Mouse (Mus musculus) gastrocnemius, adult 2 months (tissue): ENCODE data around the gene Setd1a. TPM values are rescaled to one million over a fixed set of nuclear protein-coding genes. Genes with fewer than 3 reads are reported as not detected.
A peak's percentile ranks its signal among the peaks of the same experiment; 100 is the strongest.
"Not testable (repeated sequence)": the region's sequence is repeated elsewhere in the genome, so short reads cannot be mapped to it uniquely, and the experiment has no call there.

Experiments used
- DNase-seq: peaks from one replicate; pipeline ENCODE4 v3.0.0; 2022
- H3K27ac ChIP-seq: fragments of 200-600 bp; 2 replicates; pipeline ENCODE4 v1.8.1; 2022; ENCODE audit warnings: mild to moderate bottlenecking
- H3K4me3 ChIP-seq: fragments of 200-600 bp; 2 replicates; pipeline ENCODE4 v1.8.1; 2022; ENCODE audit warnings: mild to moderate bottlenecking, moderate library complexity
- CTCF ChIP-seq: fragments of 200-600 bp; IDR thresholded peaks from 2 replicates; pipeline ENCODE4 v1.8.1; 2022; ENCODE audit warnings: antibody characterized with exemption, mild to moderate bottlenecking, moderate library complexity
- intact Hi-C: fragments of 180-260 bp; cut with DNase I; formaldehyde crosslinking; loops from one replicate; pipeline ENCODE4 v1.15.1; 2025
- total RNA-seq, 2 experiments: library from RNA; stranded (reverse); gene quantifications; 2 replicates each; pipeline ENCODE4 v1.2.3; 2021

Gene Setd1a
- total RNA-seq, 2 experiments from 2014 or later: 15.3 to 20.8 TPM

- peak; percentile 63 for DNase-seq
- intact Hi-C loops: no loop called here
- Histone ChIP-seq H3K4me3 (peak within 1 kb of the TSS; percentile 71), H3K27ac (peak within 1 kb of the TSS; percentile 71)
- no peak for TF ChIP-seq CTCF
These were observed 47.9 kb downstream of the Setd1a start, which contains the start of the genes Stx4a and Stx1b for GRCm38 (mm10) chr7:127824176-127824871. Gene Stx4a, plus strand, starts transcription at chr7:127824294. Gene Stx1b, minus strand, starts transcription at chr7:127824549.

GRCm38 (mm10) chr7:127835550-127835949 lies 59.1 kb downstream of the Setd1a start:
- no peak for DNase-seq
- H3K27ac ChIP-seq: no peak overlapping the region
- no peak overlapping the region for H3K4me3 ChIP-seq
- TF ChIP-seq CTCF: no peak
- intact Hi-C loops: no loop called here

- intact Hi-C loops: no loop called here
These were observed 61.0 kb downstream of the Setd1a start for GRCm38 (mm10) chr7:127837473-127837872.

GRCm38 (mm10) chr7:127837878-127838277 lies 61.4 kb downstream of the Setd1a start:
- TF ChIP-seq CTCF: peak; percentile 14; the same call in 1 of the 2 replicates
- intact Hi-C loops, H3K4me3 ChIP-seq, DNase-seq, H3K27ac ChIP-seq: not testable (repeated sequence)

More at GRCm38 (mm10) chr7:127837473-127837872, 61.0 kb downstream of the Setd1a start:
- H3K4me3 ChIP-seq: no peak overlapping the region
- DNase-seq: no peak
- no peak overlapping the region for H3K27ac ChIP-seq
- TF ChIP-seq CTCF: no peak

GRCm38 (mm10) chr7:127840031-127840430 lies 63.6 kb downstream of the Setd1a start:
- intact Hi-C loops: loop anchor here (2.0 to 5.0 kb wide), 2 partner anchors 35 to 38 kb away; partner anchors contain the start of gene Hsd3b7
- H3K27ac ChIP-seq: peak overlapping the region; percentile 96; the same call in 1 of the 2 replicates
- DNase-seq: not testable (repeated sequence)

GRCm38 (mm10) chr7:127840886-127841285 lies 64.4 kb downstream of the Setd1a start:
- intact Hi-C loops: loop anchor here (2.0 to 5.0 kb wide), 2 partner anchors 34 to 39 kb away; partner anchors contain the start of gene Hsd3b7
- peak overlapping the region; percentile 96 for H3K27ac ChIP-seq
- DNase-seq: peak; percentile 65
- no peak for TF ChIP-seq CTCF
- peak overlapping the region; percentile 71 for H3K4me3 ChIP-seq

More at GRCm38 (mm10) chr7:127840031-127840430, 63.6 kb downstream of the Setd1a start:
- H3K4me3 ChIP-seq: not testable (repeated sequence)

- Histone ChIP-seq H3K27ac (peak overlapping the region; percentile 96), H3K4me3 (peak overlapping the region; percentile 71)
- TF ChIP-seq CTCF: no peak
- peak; percentile 97 for DNase-seq
- intact Hi-C loops: loop anchor here (2.0 to 5.0 kb wide), 2 partner anchors 33 to 39 kb away; partner anchors contain the start of gene Hsd3b7
These were observed 65.0 kb downstream of the Setd1a start for GRCm38 (mm10) chr7:127841340-127842000.

GRCm38 (mm10) chr7:127842001-127842718 lies 65.7 kb downstream of the Setd1a start:
- no peak for TF ChIP-seq CTCF
- intact Hi-C loops: loop anchor here (5.0 kb wide), 1 partner anchor 40 kb away; the partner anchor contains the start of gene Hsd3b7
- Histone ChIP-seq H3K27ac (peak overlapping the region; percentile 96), H3K4me3 (peak overlapping the region; percentile 71)
- peak; percentile 88 for DNase-seq

Other genes with a start within 250 kb of the Setd1a start
- gene Tmem265, start 215.3 kb upstream of the Setd1a start, total RNA-seq: not detected
- 10 to 100 TPM in 1 of 2 experiments, 1 to 10 TPM in 1; 8.3 to 10.8 TPM for gene Phkg2, start 203.3 kb upstream of the Setd1a start, total RNA-seq
- gene Ccdc189, start 188.1 kb upstream of the Setd1a start, total RNA-seq: 1 to 10 TPM; 1.7 to 2.4 TPM
- 10 to 100 TPM; 33.3 to 34.6 TPM for gene Rnf40, start 187.9 kb upstream of the Setd1a start, total RNA-seq
- gene Zfp629, start 160.9 kb upstream of the Setd1a start, total RNA-seq: 1 to 10 TPM; 9.3 TPM
- 10 to 100 TPM; 26.7 to 32.9 TPM for gene Bcl7c, start 67.7 kb upstream of the Setd1a start, total RNA-seq
- 10 to 100 TPM; 16.8 to 18.1 TPM for gene Ctf1, start 63.9 kb upstream of the Setd1a start, total RNA-seq
- gene Ctf2, start 44.5 kb upstream of the Setd1a start, total RNA-seq: not detected
- gene Fbxl19, start 32.1 kb upstream of the Setd1a start, total RNA-seq: 1 to 10 TPM; 1.2 to 2.0 TPM
- gene Orai3, start 6.9 kb upstream of the Setd1a start, total RNA-seq: 10 to 100 TPM; 10.1 to 11.7 TPM
- 1 to 10 TPM; 1.9 to 2.1 TPM for gene Gm49388, start 8.9 kb downstream of the Setd1a start, total RNA-seq
- gene Hsd3b7, start 23.9 kb downstream of the Setd1a start, total RNA-seq: 1 to 10 TPM; 4.7 to 6.2 TPM
- gene Stx4a, start 47.6 kb downstream of the Setd1a start, total RNA-seq: 10 to 100 TPM; 55.4 to 59.0 TPM
- 1 to 10 TPM; 1.0 TPM for gene Stx1b, start 47.9 kb downstream of the Setd1a start, total RNA-seq
- gene Zfp646, start 99.6 kb downstream of the Setd1a start, total RNA-seq: 10 to 100 TPM; 11.8 to 15.4 TPM
- gene Zfp668, start 100.2 kb downstream of the Setd1a start, total RNA-seq: 1 to 10 TPM; 3.3 to 5.0 TPM
- 1 to 10 TPM; 1.2 to 2.0 TPM for gene Prss53, start 114.3 kb downstream of the Setd1a start, total RNA-seq
- not detected for gene Gm21974, start 118.8 kb downstream of the Setd1a start, total RNA-seq
- 10 to 100 TPM in 1 of 2 experiments, 1 to 10 TPM in 1; 9.2 to 12.6 TPM for gene Vkorc1, start 118.9 kb downstream of the Setd1a start, total RNA-seq
- 100 to 1,000 TPM; 169 to 177 TPM for gene Bckdk, start 127.4 kb downstream of the Setd1a start, total RNA-seq
- gene Kat8, start 135.8 kb downstream of the Setd1a start, total RNA-seq: 10 to 100 TPM; 24.3 to 26.6 TPM
- not detected for gene Prss8, start 153.4 kb downstream of the Setd1a start, total RNA-seq
- gene Prss36, start 170.1 kb downstream of the Setd1a start, total RNA-seq: 1 to 10 TPM; 6.0 to 7.1 TPM
- gene Fus, start 190.8 kb downstream of the Setd1a start, total RNA-seq: 10 to 100 TPM; 77.8 to 99.5 TPM
- gene Pycard, start 217.2 kb downstream of the Setd1a start, total RNA-seq: under 1 TPM; 0.38 to 0.89 TPM
- 100 to 1,000 TPM; 186 to 238 TPM for gene Trim72, start 227.3 kb downstream of the Setd1a start, total RNA-seq